In the genomic region with DNA sequence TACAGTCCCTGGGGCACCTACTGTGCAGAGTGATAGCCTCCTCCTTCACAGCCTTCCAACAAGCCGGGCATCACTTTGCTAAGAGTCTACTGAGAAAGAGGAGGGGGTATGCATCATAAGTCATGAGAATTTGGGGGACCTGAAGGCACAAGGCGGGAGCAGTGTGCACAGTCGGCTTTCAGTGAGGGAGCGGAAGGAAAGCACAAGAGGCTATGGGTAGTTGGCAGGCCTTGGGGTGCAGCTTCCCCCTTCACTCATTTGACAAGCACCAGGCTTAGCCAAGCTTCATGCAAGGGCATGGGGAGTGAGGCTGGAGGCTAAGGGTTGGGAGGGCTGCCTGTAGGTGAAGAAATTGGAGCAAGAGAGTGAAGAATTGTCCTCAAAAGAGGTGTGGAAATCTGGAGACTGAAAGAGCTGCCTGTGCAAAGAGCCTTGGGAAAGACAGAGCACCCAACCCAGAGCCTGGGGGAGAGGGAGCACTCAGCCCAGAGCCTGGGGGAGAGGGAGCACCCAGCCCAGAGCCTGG, we compare ENCODE assay signal across 23 mouse cellular contexts. TPM values are rescaled to one million over a fixed set of nuclear protein-coding genes. Genes with fewer than 3 reads are reported as not detected.
DNase-seq lines count a peak whose midpoint lies in the region; ATAC-seq and TF ChIP-seq lines count a peak whose summit lies in the region.
"Had no signal": no experiment of that assay in that cellular context is flagged by ENCODE, and none has a peak within 500 bp of the region (broad histone marks: within the 10 kb centered on the region; RNA-seq: fewer than 3 reads in every experiment).

No protein-coding gene starts in this region.

- no peak for TF ChIP-seq EP300 in heart, postnatal 0 days (IDR thresholded peaks at IDR 0.05; ENCODE audit: low read depth)

- no peak for DNase-seq in heart, postnatal 0 days (ENCODE audit: low spot score)
- no peak for DNase-seq in heart, postnatal 25 days (ENCODE audit: low spot score)
- DNase-seq in lung, postnatal 10 days, result no peak
- DNase-seq in A20 (ENCODE audit: low read depth, low spot score), result peak; percentile 69
- DNase-seq in left cerebral cortex, postnatal 4 days, result no peak
- DNase-seq: cerebellum, adult 9-10 months; gastrocnemius, postnatal 14 days; kidney, adult 9 months; kidney, postnatal 36 days; liver, embryonic 13.5 days; midbrain, embryonic 14.5 days; right cerebral cortex, postnatal 14 days; thymus, postnatal 14 days had no signal

- ATAC-seq in forebrain, embryonic 16.5 days, result no peak
- ATAC-seq in forebrain, embryonic 13.5 days, result no peak
- ATAC-seq in heart, postnatal 0 days (ENCODE audit: insufficient read depth, low read depth), result no peak
- ATAC-seq in lung, embryonic 15.5 days (ENCODE audit: borderline replicate concordance, extremely low read depth, low FRiP score, low TSS enrichment), result no peak

- H3K27me3 ChIP-seq in forebrain, embryonic 16.5 days (replicated peaks; ENCODE audit: control insufficient read depth, insufficient read depth, low read length), result no peaks in the 10 kb centered on the region
- H3K27me3 ChIP-seq in forebrain, embryonic 13.5 days, result no peaks in the 10 kb centered on the region
- H3K27me3 ChIP-seq in heart, postnatal 0 days (ENCODE audit: control insufficient read depth, insufficient read depth, low read length), result no peaks in the 10 kb centered on the region
- H3K27me3 ChIP-seq in lung, embryonic 15.5 days, result no peaks in the 10 kb centered on the region
- H3K27me3 ChIP-seq: hindbrain, embryonic 12.5 days; liver, embryonic 13.5 days; neural tube, embryonic 15.5 days had no signal

- intact Hi-C loops in heart, postnatal 25 days (cut with DNase I), result no loop called here
- intact Hi-C loops in left cerebral cortex, postnatal 4 days (cut with DNase I), result no loop called here

- no peak for TF ChIP-seq CTCF in heart, postnatal 0 days (IDR thresholded peaks at IDR 0.05; ENCODE audit: low read depth)

- no peaks in the 10 kb centered on the region for H3K36me3 ChIP-seq in forebrain, embryonic 16.5 days (ENCODE audit: control insufficient read depth, insufficient read depth)
- H3K36me3 ChIP-seq in forebrain, embryonic 13.5 days (ENCODE audit: poor library complexity, severe bottlenecking), result no peaks in the 10 kb centered on the region
- no peaks in the 10 kb centered on the region for H3K36me3 ChIP-seq in heart, postnatal 0 days (replicated peaks; ENCODE audit: control insufficient read depth, insufficient read depth, low read length)
- no peaks in the 10 kb centered on the region for H3K36me3 ChIP-seq in lung, embryonic 15.5 days
- H3K36me3 ChIP-seq: embryonic facial prominence, embryonic 10.5 days; hindbrain, embryonic 12.5 days; limb, embryonic 10.5 days; liver, embryonic 13.5 days; neural tube, embryonic 15.5 days had no signal

- H3K4me2 ChIP-seq in forebrain, embryonic 16.5 days (ENCODE audit: low read length), result 0 out of 2 replicates have a peak overlapping the region, but pooled peaks have one; percentile 11
- H3K4me2 ChIP-seq in forebrain, embryonic 13.5 days, result no peak overlapping the region
- peak overlapping the region; percentile 30; the same call in 1 of the 2 replicates for H3K4me2 ChIP-seq in heart, postnatal 0 days (ENCODE audit: low read depth, low read length)
- H3K4me2 ChIP-seq in lung, embryonic 15.5 days, result peak overlapping the region; percentile 46
- H3K4me2 ChIP-seq: liver, embryonic 13.5 days had no signal

- WGBS in forebrain, embryonic 16.5 days, result 89% methylated on average over 4 of the region's 4 CpGs
- 87% methylated on average over 4 of the region's 4 CpGs for WGBS in forebrain, embryonic 13.5 days
- whole genome bisulfite sequencing in heart, postnatal 0 days, result 85% methylated on average over 4 of the region's 4 CpGs
- WGBS in lung, embryonic 15.5 days, result 77% methylated on average over 4 of the region's 4 CpGs

- no peak overlapping the region for H3K27ac ChIP-seq in forebrain, embryonic 16.5 days (ENCODE audit: low read length)
- no peak overlapping the region for H3K27ac ChIP-seq in forebrain, embryonic 13.5 days
- H3K27ac ChIP-seq in heart, postnatal 0 days (ENCODE audit: low read depth), result no peak overlapping the region
- no peak overlapping the region for H3K27ac ChIP-seq in lung, embryonic 15.5 days
- H3K27ac ChIP-seq: embryonic facial prominence, embryonic 10.5 days; hindbrain, embryonic 12.5 days; left cerebral cortex, adult 2 months; limb, embryonic 10.5 days; liver, embryonic 13.5 days; neural tube, embryonic 15.5 days had no signal

- no peak overlapping the region for H3K4me3 ChIP-seq in forebrain, embryonic 16.5 days (replicated peaks; ENCODE audit: low read length)
- H3K4me3 ChIP-seq in forebrain, embryonic 13.5 days, result no peak overlapping the region
- H3K4me3 ChIP-seq in heart, postnatal 0 days (ENCODE audit: low read depth, low read length), result no peak overlapping the region
- H3K4me3 ChIP-seq in lung, embryonic 15.5 days, result peak overlapping the region; percentile 37
- H3K4me3 ChIP-seq: embryonic facial prominence, embryonic 10.5 days; hindbrain, embryonic 12.5 days; left cerebral cortex, adult 2 months; limb, embryonic 10.5 days; liver, embryonic 13.5 days; neural tube, embryonic 15.5 days had no signal

- H3K4me1 ChIP-seq in forebrain, embryonic 16.5 days (replicated peaks; ENCODE audit: control insufficient read depth, insufficient read depth, low read length), result no peaks in the 10 kb centered on the region
- no peaks in the 10 kb centered on the region for H3K4me1 ChIP-seq in forebrain, embryonic 13.5 days
- no peaks in the 10 kb centered on the region for H3K4me1 ChIP-seq in heart, postnatal 0 days (ENCODE audit: control insufficient read depth, insufficient read depth)
- peaks cover 5% of the 10 kb centered on the region; the same call in 1 of the 2 replicates for H3K4me1 ChIP-seq in lung, embryonic 15.5 days
- H3K4me1 ChIP-seq: hindbrain, embryonic 12.5 days; neural tube, embryonic 15.5 days had no signal

- no peaks in the 10 kb centered on the region for H3K9me3 ChIP-seq in forebrain, embryonic 16.5 days (ENCODE audit: control insufficient read depth, low read length)
- no peaks in the 10 kb centered on the region for H3K9me3 ChIP-seq in forebrain, embryonic 13.5 days (replicated peaks)
- H3K9me3 ChIP-seq in heart, postnatal 0 days (replicated peaks; ENCODE audit: control insufficient read depth, low read length), result no peaks in the 10 kb centered on the region
- no peaks in the 10 kb centered on the region for H3K9me3 ChIP-seq in lung, embryonic 15.5 days
- H3K9me3 ChIP-seq: embryonic facial prominence, embryonic 10.5 days; hindbrain, embryonic 12.5 days; limb, embryonic 10.5 days; liver, embryonic 13.5 days; neural tube, embryonic 15.5 days had no signal

- no peak overlapping the region for H3K9ac ChIP-seq in forebrain, embryonic 16.5 days (replicated peaks; ENCODE audit: low read depth, low read length)
- no peak overlapping the region for H3K9ac ChIP-seq in forebrain, embryonic 13.5 days
- H3K9ac ChIP-seq in heart, postnatal 0 days (replicated peaks; ENCODE audit: low read depth, low read length), result no peak overlapping the region
- H3K9ac ChIP-seq in lung, embryonic 15.5 days, result no peak overlapping the region
- H3K9ac ChIP-seq: hindbrain, embryonic 12.5 days; liver, embryonic 13.5 days; neural tube, embryonic 15.5 days had no signal

RNA-seq across cellular contexts. Expression of a gene that starts 1.8 kb away (rescaled TPM):
- polyA plus RNA-seq in forebrain, embryonic 16.5 days (2015; fragmentation: Nextera tagmentation; extraction: Ambion mirVana), result 10.2 and 11.3 TPM in 2 replicates
- 6.9 and 8.2 TPM in 2 replicates for polyA plus RNA-seq in forebrain, embryonic 13.5 days (2015; fragmentation: Nextera tagmentation; extraction: Ambion mirVana)
- 4.3 and 10.1 TPM in 2 replicates for total RNA-seq in heart, postnatal 0 days (2014; rRNA removed; ENCODE audit: low replicate concordance)
- 10.3 and 11.0 TPM in 2 replicates for polyA plus RNA-seq in heart, postnatal 0 days (2015; fragmentation: Nextera tagmentation; extraction: Ambion mirVana)
- 10 to 100 TPM; 11.4 to 13.0 TPM for total RNA-seq in heart, postnatal 25 days (2021)
- 37.6 and 42.2 TPM in 2 replicates for polyA plus RNA-seq in lung, embryonic 15.5 days (2015; fragmentation: Nextera tagmentation; extraction: Ambion mirVana)
- 1 to 10 TPM; 5.8 to 6.1 TPM for total RNA-seq in left cerebral cortex, postnatal 4 days (2021)

RNA-seq across cellular contexts. Expression of a gene that starts 29.0 kb away (rescaled TPM):
- 0.36 and 0.46 TPM in 2 replicates for polyA plus RNA-seq in forebrain, embryonic 16.5 days (2015; fragmentation: Nextera tagmentation; extraction: Ambion mirVana)
- 0.32 and 0.33 TPM in 2 replicates for polyA plus RNA-seq in forebrain, embryonic 13.5 days (2015; fragmentation: Nextera tagmentation; extraction: Ambion mirVana)
- total RNA-seq in heart, postnatal 0 days (2014; rRNA removed; ENCODE audit: low replicate concordance), result 0.62 and 2.6 TPM in 2 replicates
- 0.15 and 0.18 TPM in 2 replicates for polyA plus RNA-seq in heart, postnatal 0 days (2015; fragmentation: Nextera tagmentation; extraction: Ambion mirVana)
- total RNA-seq in heart, postnatal 25 days (2021), result under 1 TPM in 1 of 2 experiments, not detected in 1; 0.14 TPM
- polyA plus RNA-seq in lung, embryonic 15.5 days (2015; fragmentation: Nextera tagmentation; extraction: Ambion mirVana), result 2.3 and 2.8 TPM in 2 replicates
- under 1 TPM in 1 of 2 experiments, not detected in 1; 0.12 TPM for total RNA-seq in left cerebral cortex, postnatal 4 days (2021)
- total RNA-seq: common myeloid progenitor, adult 5-6 weeks; megakaryocyte progenitor cell, adult 5-6 weeks had no signal
